Mouse (Mus musculus) G1E (cell line): ENCODE measurements around the gene Vat1.

ENCODE experiments used
- CTCF ChIP-seq: IDR thresholded peaks from 2 replicates; pipeline ENCODE4 v1.5.1; 2012; ENCODE audit warnings: low read depth, low read length, inconsistent platforms, mixed read lengths
- GATA1 ChIP-seq: IDR thresholded peaks from 2 replicates; pipeline ENCODE4 v1.6.1; 2012; ENCODE audit warnings: borderline replicate concordance, low read length, inconsistent platforms, mixed read lengths
- GATA2 ChIP-seq: IDR thresholded peaks from 2 replicates; pipeline ENCODE4 v1.6.1; 2012; ENCODE audit warnings: low read depth, low read length, inconsistent platforms, borderline replicate concordance
- POLR2AphosphoS5 ChIP-seq: IDR thresholded peaks from 2 replicates; pipeline ENCODE4 v1.6.1; 2012; ENCODE audit warnings: low read depth, low read length, inconsistent platforms; ENCODE audit not compliant: insufficient replicate concordance
- TAL1 ChIP-seq: conservative IDR thresholded peaks from 2 replicates; pipeline ENCODE4 v1.6.1; 2012; ENCODE audit warnings: low read depth, low read length, inconsistent platforms, mixed read lengths

DNA sequence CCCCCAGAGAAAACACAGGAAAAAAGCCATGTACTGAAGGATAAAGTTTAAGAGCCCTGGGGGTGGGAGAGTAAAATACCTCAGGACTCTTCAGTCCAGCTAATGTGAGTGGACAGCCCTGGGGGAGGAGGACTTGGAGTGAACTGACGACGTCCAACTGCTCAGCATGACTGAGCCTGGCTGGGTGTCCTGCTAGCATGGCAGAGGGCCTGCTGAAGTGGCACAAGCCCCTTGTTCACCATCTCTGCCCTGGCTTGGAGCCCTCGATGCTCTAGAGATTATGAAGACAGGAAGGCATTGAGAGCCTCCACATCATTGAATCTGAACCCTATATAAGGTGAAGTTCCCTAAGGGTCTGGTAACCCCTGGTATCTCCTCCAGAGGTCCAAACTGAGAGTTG is 5.9 kb upstream of the Vat1 start:
- no peak for TF ChIP-seq CTCF
- no peak for TF ChIP-seq TAL1
- TF ChIP-seq GATA2: no peak
- TF ChIP-seq GATA1: no peak
- TF ChIP-seq POLR2AphosphoS5: no peak
